Mouse (Mus musculus) brain, embryonic 18.5 days (tissue): ENCODE data around the gene Ephb2.

Source experiments
- DNase-seq: peaks from one replicate; pipeline ENCODE4 v3.0.0-alpha.2; 2012; ENCODE audit warnings: low read depth, low spot score

Gene Ephb2

DNA sequence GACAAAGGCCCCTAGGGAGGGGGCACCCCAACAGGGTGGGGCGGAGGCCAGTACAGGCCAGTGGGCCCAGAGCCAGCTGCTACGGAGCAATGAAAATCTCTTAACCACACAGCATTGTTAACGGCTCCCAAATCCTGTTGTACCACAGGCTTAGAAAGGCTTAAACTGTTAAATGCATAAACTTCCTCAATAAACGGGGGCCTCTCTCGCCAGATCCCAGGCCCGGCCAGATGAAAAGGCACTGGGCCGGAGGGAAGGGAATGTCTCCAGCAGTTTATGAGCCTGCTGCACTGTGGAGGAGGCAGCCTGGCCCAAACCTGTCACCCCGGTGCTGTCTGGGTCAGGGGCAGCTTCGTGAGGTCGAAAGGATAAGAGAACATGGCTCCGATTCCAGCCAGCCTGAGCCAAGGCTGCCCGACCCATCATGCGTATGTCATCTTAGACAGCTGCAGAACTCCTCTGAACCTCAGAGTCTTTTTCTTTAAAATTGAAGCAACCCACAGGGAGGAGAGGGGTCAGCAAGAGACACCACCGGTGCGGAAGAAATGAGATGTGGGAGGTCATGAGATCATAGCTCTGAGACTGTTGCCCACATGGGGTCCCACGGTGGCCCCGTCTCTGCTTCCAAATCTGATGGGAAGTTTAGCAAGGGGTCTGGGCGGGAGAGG, 73.9 kb downstream of the Ephb2 start:
- no peak for DNase-seq

DNA sequence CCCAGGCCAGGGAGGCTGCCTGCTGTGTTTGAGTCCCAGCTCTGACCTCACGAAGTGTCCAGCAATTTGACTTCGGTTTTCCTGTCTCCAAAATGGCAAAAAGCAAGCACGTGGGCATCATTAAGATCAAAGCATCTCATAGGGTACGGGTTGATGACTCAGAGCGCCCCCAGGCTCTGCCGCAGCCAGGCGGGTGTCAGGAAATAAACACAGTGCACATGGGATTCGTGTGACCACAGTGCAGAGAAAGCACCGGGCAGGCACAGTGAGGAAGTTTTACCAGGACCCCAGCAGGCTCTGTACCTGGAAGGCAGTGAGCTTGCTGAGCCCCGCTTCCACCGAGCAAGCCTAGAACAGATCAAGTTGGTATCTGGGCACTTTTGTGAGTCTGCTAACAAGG, 74.9 kb downstream of the Ephb2 start:
- DNase-seq: no peak

DNA sequence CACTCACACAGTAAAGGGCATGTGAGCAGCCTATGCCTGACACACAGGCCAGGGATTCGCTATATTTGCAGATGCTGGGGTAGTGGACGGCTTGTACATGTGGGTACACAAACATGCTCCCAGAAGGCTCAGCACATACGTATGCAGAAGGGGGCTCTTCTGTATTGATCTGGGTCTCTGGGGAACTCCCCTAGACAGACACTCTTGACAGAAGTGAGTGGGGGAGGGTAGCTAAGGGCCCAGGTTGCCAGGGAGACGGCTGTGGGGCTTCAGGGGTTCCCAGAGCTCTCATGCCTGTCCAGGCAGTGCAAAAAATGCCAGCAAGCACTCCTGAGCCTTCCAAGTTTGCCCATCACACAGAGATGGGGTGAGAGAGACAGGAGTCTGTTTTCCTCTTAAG, 78.7 kb downstream of the Ephb2 start:
- no peak for DNase-seq

DNA sequence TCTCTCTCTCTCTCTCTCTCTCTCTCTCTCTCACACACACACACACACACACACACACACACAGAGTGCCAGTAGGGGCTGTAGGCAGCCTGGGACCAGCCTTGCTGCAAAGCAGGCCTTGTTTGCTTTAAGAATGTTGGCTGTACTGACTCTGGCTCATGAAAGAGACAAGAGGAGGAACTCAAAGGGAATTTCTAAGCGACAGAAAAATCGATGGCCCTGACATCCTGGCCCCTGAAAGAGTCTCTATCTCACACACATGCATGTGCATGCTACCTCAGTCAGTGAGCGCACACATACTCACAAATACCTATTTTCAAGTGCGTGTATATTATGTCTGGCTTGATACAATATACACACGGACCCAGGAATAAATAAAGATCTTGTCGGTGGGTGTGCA, 79.3 kb downstream of the Ephb2 start:
- DNase-seq: no peak

DNA sequence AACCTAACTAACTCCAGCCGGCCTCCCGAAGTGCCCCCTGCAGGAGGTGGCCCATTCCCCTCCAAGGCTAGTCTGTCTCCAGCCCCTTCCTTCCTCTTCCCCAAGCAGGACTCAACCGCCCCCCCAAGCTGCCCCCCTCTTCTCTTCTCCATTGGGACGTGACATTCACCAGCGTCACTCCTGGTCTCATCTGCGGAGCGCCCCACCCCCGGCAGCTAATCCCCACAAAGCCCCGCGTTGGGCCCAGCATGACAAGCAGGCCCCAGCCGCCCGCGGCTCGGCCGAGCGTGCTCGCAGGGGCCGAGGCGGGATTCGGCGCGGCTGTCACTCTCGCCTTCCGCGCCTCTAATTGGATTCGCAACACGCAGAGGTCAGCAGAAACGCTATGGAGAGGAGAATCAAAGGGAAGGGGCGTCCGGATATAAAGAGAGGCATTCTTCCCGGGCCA, 80.4 kb downstream of the Ephb2 start:
- DNase-seq: no peak

DNA sequence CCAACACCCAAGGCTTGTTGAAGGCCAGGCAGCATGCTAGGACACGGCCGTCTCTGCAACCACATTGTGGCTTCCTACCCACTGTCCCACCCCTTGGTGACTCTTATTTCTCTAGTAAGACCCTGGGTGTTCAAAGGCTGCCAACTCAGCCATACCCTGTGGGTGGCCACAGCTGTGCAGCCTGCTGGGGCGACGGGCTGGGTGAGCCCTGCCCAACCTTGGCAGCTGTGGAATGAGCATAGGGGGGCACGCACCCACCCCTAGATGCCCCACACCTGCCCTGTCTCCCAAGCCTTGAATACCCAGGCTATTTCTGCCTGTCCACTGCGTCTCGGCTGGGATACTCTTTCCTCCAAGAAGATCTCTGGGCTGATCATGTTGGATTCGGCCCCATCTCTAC, 81.5 kb downstream of the Ephb2 start:
- DNase-seq: no peak

DNA sequence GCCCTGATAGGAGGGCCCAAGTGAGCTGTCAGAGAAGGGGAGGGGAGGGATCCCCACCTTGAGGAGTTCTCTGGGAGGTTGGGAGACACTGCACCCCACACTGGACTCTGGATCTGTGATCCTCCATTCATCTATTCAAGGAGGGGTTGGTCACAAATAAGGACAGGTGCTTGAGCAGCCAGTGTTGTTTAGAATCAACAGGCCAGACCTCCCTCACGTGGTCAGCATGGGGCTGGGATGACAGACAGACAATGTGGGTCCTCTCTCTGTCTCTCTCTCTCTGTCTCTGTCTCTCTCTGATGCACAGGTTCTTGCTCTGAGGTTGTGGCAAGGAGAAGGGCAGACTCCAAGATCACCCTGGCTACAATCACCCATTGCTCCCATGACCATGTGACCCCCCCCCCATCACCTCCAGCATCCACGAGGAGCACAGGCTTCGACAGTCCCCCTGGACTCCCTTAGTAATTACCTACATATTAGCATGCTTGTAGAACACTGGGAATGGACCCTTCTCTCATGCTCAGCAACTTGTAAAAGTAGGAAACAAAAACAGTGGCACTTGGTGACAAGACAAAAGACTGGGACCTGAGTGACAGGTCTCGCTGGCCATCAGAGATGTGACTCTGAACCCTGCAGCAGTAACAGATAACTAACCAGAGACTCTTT, 84.3 kb downstream of the Ephb2 start:
- no peak for DNase-seq

DNA sequence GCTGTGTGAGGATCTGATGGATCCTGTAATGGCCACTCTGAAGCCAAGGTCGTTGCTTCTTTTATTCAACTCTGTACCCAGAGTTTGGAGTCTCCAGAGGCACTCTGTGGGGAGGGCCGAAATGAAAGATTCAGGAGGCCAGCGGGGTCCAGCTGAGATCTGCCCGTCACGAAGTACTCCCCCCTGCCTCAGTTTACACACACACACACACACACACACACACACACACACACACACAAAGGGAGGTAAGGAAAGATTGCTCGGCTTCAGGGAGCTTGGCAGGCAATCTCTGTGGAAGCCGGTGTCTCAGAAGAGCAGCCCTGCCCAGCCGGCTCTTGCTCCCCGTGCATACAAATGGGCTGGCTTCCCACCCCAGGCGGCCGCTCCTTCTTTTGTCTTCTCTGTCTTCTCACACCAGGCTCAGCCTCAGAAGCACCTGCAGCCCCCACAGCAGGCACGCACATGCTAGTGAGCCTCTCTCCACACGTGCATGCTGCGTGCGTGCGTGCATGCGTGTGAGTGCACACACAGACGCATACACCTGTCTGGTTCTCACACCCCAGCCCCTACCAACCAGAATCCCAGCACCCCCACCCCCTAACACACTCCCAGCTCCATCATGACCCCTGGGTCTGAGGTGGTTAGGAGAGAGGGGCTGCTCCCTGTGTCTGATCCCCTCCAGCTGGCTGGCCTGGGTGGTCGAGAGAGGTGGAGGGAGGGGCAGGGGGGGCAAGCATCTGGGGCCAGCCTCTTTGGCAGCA, 85.0 kb downstream of the Ephb2 start:
- DNase-seq: no peak

DNA sequence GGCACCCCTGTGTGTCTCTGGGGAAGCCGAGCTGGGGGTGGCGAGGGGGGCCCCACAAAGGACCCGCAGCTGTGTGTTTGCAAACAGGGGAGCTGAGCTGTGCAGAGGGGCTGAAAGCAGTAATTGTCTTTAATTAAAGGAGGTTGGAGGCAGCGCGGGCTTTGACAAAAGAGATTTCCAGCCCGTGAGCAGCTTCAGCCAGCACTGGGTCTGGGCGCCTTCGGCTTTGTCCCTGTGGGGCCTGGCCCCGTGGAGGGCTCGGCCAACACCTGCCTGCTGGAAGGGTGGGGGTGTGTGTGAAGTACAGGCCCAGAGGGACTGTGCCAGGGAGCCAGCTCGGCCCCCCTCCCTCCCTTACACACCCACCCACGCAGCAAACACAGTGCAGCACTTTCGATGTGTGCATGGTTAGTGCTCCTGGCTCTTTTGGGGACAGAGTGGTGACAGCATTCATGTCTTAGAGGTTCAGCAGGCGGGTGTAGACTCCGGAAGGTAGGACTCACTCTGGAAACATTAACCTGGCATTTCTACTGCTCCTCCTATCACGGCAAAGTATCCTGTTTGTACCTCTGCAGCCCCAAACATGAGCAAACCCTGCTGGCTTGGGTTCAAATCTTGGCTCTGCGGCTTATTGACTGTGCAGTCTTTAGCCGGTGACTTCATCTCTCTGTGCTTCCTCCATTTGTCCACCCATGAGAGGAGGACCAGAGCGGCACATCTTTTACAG, 85.8 kb downstream of the Ephb2 start:
- DNase-seq: no peak

DNA sequence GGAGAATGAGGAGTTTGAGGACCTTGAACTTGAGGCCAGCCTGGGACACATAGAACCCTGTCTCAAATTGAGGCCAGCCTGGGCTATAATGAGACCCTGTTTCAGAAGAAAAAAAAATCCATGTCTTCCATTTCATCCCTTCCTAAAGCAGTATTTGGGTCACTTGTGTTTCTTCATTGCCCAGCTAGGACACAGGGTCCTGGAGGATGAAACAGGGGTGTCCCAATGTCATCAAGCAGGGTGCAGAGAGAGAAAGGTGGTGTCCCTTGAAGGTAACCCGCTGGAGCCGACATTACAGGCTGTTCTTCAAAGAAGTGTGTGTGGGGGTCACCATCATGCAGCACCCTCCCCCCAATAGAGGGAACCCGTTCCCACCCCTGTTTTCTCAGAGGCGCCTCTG, 86.4 kb downstream of the Ephb2 start:
- no peak for DNase-seq

DNA sequence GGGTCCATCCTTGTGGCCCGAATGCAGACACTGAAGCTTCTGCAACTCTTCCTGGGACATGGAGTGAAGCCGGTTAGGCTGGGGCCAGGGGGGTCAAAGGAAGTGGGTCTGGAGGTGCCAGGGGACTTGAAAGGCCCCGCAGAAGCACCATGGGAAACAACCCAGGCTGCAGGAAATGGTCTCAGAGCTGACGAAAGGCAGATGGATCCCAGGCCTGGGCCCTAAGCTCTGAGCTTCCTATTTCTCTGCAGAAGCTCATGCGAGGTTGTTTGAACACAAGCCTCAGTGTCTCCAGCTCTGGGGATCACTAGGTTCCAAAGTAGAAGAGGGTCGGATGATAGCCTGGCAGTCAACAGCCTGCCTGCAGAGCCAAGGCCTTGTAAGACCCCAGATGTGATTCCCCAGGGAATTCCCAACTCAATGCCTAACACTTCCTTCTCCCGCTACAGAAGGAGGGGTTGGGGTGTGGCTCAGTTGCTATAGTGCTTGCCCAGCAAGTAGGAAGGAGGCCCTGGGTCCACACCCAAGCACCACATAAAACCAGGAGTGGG, 86.9 kb downstream of the Ephb2 start:
- DNase-seq: no peak

DNA sequence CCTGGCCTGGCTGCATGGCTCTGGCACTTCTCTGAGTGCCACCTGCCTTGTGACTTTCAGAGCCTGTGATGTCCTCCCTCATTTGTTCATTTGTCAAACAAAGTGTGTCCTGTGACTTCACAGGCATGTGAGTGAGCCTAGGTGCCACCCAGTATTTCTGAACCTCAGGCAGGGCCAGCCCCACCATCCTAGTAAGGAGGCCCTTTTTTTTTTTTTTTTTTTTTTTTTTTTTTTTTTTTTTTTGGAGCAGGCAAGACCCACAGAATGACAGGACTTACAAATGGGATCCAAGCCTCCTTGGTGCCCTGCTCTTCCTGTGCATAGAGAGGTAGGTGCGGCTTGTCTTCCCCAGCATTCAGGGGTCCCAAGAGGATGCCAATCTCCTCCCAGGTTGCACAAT, 89.3 kb downstream of the Ephb2 start:
- no peak for DNase-seq

DNA sequence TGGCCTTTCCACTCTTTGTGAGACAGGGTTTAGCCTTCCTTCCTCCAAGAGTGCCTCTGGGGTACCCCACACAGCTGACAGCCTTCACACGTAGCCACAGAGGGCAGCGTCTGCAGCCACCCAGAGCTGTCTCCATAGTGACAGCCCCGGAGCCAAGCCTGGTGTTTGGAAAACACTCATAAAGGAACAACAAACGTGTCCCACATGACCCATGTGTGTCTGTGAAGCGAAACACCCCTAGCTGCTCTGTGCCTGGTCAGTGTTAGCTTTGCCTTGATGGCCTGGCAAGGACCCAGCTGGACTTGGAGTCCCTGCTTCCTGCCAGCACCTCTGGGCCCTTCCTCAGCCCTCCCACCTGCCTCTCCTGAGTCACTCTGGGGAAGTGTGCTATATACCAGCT, 93.1 kb downstream of the Ephb2 start:
- DNase-seq: no peak

DNA sequence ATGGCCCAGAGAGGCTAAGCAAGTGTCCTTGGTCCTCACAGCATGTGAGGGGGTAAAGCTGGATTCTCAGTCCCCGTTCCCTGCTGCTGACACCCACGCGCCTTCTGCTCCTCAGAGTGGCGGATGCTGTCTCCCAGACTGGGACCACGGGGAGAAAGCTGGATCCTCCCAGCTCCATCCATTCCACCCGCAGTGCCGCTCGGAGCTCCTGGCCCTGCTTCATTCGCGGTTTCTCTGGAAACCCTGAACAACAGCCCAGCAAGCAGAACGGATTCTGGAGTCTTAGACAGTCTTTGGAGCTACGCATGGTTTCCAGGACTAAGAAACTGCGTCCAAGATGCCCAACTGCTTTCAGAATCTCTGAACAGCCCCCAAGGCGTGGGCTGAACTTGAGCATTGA, 93.9 kb downstream of the Ephb2 start:
- no peak for DNase-seq

DNA sequence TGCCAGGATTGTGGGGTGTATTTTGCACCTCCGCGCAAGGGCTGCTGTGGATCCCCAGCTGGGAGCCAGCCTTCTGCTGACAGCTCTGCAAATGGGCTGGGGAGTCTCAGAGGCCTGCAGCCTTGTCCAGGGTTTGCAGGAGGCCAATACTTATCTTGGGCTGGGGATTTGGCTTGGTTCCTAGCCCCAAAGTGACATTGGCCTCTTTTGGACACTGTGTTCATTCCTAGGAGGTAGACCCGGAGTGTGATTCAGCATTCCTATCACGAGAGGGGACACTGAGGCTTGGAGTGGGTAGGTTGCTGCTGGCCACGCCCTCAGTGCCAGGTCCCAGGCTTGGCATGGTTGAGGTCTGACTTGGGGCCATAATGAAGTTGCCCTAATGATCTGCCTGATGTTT, 94.8 kb downstream of the Ephb2 start:
- no peak for DNase-seq

DNA sequence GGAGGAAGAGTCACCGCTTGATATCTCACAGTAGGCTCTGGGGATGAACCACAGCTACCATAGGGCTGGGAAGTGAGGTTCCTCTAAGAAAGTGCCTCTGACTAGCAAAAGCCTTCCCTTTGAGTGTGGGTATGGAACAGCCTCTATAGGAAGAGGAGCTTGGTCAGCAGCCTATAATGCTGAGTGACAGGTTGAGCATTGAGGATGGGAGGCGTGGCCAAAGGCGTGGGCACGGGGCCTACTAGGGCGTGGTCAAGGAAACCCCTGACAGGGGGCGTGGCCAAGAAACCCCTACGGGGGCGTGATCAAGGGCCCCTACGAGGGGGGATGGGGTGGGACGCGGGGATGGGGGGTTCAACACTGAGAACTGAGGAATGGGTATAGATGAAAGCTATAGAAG, 96.6 kb downstream of the Ephb2 start:
- DNase-seq: no peak

DNA sequence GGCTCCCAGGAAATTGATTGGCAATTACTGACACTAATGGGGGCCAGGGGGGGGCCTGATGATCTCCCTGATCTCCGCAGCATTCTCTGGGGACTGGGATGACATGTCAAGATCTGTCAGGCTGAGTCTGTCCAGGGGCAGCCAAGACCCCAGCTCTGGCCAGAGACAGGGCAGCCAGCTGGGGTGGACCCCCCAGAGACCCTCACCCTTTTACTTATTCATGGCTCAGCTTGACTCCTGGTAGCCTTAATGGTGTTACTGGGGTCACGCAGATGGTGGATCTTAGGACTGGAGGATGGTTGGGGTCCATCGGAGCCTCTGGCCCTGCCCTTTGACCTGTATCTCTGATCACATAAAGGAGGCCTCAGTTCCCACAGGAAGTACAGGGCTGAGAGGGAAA, 97.5 kb downstream of the Ephb2 start:
- DNase-seq: no peak

DNA sequence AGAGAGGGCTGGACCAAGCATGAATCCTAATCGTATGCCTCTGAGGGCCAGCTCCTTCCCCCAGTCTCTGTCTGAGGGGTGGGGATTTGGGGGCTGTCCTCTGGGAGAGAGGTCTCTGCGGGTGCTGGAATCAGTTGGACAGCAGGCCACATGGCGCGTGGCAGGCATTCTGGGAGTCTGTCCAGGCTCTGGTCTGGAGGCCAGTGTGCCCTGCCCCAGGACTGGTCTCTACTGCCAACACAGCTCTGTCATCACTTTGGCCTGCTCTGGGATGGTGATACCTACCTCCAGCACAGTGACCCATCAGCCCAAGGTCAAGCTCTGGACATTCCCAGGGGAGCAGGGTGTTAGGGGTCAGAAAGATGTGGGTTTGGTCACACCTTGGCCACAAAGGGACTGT, 99.9 kb downstream of the Ephb2 start:
- DNase-seq: no peak

DNA sequence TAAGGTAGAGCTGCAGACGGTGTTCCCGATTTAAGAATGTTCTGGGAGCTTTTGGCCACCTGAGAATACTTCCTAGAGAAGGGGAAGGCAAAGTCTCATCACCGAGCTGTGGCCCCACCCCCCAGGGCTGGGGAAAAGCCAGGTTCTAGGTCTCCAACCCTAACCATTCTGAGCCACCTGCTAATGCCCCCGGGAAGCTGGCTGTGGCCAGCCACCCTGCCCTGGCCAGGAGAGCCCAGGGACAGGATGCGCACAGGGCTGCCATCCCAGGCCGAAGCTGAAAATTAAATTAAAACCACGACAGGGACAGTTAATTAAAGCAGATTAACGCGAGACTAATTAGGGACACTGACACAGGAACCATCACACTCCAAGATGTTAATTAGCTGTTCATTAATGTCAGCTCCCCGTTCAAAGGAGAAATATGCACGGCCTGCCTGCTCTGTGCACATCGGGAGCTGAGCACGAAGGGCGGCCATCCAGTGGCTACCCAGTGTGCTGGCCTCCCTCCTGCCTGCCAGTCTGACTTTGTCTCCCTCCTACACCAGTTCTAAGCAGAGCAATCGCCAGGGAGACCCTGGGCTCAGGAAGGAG, 101.5 kb downstream of the Ephb2 start:
- no peak for DNase-seq

DNA sequence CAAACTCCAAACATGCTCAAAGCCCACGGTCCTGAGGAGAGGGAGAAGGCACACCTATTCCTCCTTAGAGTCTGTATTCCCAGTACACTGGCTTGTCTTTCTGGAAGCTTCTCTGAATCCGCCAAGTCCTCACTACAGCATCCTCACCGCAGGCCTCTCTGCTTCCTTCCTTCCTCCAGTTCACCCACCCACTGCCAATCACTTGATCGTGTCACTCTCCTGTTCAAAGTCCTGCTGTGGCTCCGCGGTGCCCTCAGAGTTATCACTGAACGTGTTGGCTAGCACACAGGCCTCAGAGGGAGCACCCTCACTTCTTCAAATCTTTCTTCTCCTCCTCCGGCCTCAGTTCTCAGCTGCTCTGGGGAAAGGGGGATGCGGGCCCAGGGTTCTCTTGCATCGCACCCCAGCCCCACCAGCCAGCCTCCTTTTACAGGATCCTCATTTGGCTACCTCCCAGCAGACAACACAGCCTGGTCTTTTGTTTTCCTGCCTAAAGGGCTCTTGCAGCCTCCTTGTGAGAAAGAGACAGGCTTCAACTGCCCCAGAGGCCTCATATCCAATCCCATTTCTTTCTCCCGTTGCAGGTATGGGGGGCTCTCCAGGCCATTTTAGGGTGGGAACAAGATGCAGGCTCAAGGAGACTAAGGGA, 102.4 kb downstream of the Ephb2 start:
- DNase-seq: no peak

DNA sequence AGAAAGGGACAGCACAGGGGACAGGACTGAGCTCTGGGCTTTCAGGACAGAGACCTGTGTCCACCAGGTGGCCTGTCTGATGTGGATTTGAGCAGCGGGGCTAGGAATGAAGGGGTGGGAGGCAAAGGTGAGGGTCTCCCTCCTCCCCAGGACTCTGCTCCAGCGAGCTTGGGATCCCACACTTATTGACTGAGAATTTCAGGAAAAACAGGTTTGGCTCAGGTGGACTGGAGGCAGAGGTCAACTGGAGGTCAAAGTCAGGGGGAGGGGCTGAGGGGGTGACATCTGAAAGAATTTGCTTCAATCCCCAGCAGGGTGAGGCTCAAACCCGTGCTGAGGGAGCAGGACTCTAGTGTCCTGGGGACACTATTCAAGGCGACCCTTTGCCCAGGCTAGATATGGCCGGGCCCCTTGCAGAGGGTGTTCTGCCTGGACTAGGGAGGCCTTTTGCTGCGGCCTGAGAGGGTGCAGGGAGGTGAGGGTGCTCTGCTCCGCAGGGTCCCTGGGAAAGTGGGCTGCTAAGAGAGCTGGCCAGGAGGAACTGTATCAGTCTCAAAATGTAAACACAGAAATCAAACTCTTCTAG, 103.2 kb downstream of the Ephb2 start:
- DNase-seq: no peak
